Comparison of ENCODE assay signal across 8 mouse cellular contexts in genomic region chr7:79504723-79505122, GRCm38 (mm10). TPM values are rescaled to one million over a fixed set of nuclear protein-coding genes. Genes with fewer than 3 reads are reported as not detected.
A peak's percentile ranks its signal among the peaks of the same experiment; 100 is the strongest.
DNase-seq lines count a peak whose midpoint lies in the region; ATAC-seq and TF ChIP-seq lines count a peak whose summit lies in the region.

No protein-coding gene starts in this region.

- DNase-seq in ES-CJ7 (ENCODE audit: low read depth, low spot score): peak; percentile 90
- peak; percentile 98 for DNase-seq in brain, adult 2 months (ENCODE audit: low read depth, low spot score)
- DNase-seq in intestine, embryonic 14.5 days (ENCODE audit: low spot score): peak; percentile 78
- peak; percentile 92 to 93 for DNase-seq in left cerebral cortex, postnatal 36 days (ENCODE audit: low spot score in 2 of 2)
- no peak for DNase-seq in gastrocnemius, postnatal 36 days

- no peak for TF ChIP-seq CTCF in embryonic fibroblast, embryonic 13.5 days (IDR thresholded peaks at IDR 0.05; ENCODE audit: borderline replicate concordance, insufficient read depth, low read length)

- no peak overlapping the region for H3K9ac ChIP-seq in intestine, embryonic 14.5 days (ENCODE audit: low read length)
- peak overlapping the region; percentile 95 for H3K9ac ChIP-seq in midbrain, embryonic 16.5 days (ENCODE audit: low read depth, low read length)

- peak overlapping the region; percentile 54 for H3K4me2 ChIP-seq in intestine, embryonic 14.5 days (ENCODE audit: low read length)
- H3K4me2 ChIP-seq in midbrain, embryonic 16.5 days (ENCODE audit: low read length): peak overlapping the region; percentile 85

- intact Hi-C loops in left cerebral cortex, postnatal 36 days (cut with DNase I): no loop called here
- intact Hi-C loops in gastrocnemius, postnatal 36 days (cut with DNase I): no loop called here

- H3K27ac ChIP-seq in embryonic fibroblast, embryonic 13.5 days (ENCODE audit: insufficient read depth, low read length): no peak overlapping the region
- no peak overlapping the region for H3K27ac ChIP-seq in intestine, embryonic 14.5 days (ENCODE audit: low read depth)
- H3K27ac ChIP-seq in midbrain, embryonic 16.5 days (ENCODE audit: low read length): peak overlapping the region; percentile 93

- 0 out of 2 replicates have a peak overlapping the region, but pooled peaks have one; percentile 8 for H3K4me3 ChIP-seq in embryonic fibroblast, embryonic 13.5 days (ENCODE audit: insufficient read depth, low read length)
- H3K4me3 ChIP-seq in intestine, embryonic 14.5 days (ENCODE audit: low read depth, low read length): peak overlapping the region; percentile 31
- peak overlapping the region; percentile 80 for H3K4me3 ChIP-seq in midbrain, embryonic 16.5 days (ENCODE audit: low read depth, low read length)

- peaks cover 100% of the 10 kb centered on the region for H3K27me3 ChIP-seq in intestine, embryonic 14.5 days (replicated peaks; ENCODE audit: control insufficient read depth, insufficient read depth, low read length)
- H3K27me3 ChIP-seq in midbrain, embryonic 16.5 days (ENCODE audit: control insufficient read depth, insufficient read depth, low read depth, low read length): peaks cover 7% of the 10 kb centered on the region; the same call in 1 of the 2 replicates

- ATAC-seq in intestine, embryonic 14.5 days (replicated peaks; ENCODE audit: low FRiP score, low TSS enrichment, low read depth): peak; percentile 76
- ATAC-seq in midbrain, embryonic 16.5 days: peak; percentile 82
- ATAC-seq in erythroid progenitor cell, adult 5-6 weeks (replicated peaks; ENCODE audit: low FRiP score, poor library complexity, severe bottlenecking): no peak

- H3K36me3 ChIP-seq in intestine, embryonic 14.5 days (ENCODE audit: control insufficient read depth, insufficient read depth, low read length): no peaks in the 10 kb centered on the region
- H3K36me3 ChIP-seq in midbrain, embryonic 16.5 days (ENCODE audit: control insufficient read depth, insufficient read depth, low read length): no peaks in the 10 kb centered on the region

- H3K9me3 ChIP-seq in intestine, embryonic 14.5 days (ENCODE audit: control insufficient read depth, low read length): no peaks in the 10 kb centered on the region
- H3K9me3 ChIP-seq in midbrain, embryonic 16.5 days (replicated peaks; ENCODE audit: control insufficient read depth, low read length, poor library complexity, severe bottlenecking): no peaks in the 10 kb centered on the region

- H3K4me1 ChIP-seq in embryonic fibroblast, embryonic 13.5 days (ENCODE audit: control insufficient read depth, insufficient read depth, low read length): no peaks in the 10 kb centered on the region
- peaks cover 4% of the 10 kb centered on the region; the same call in 1 of the 2 replicates for H3K4me1 ChIP-seq in intestine, embryonic 14.5 days (replicated peaks; ENCODE audit: control insufficient read depth, insufficient read depth, low read length)
- peaks cover 27% of the 10 kb centered on the region for H3K4me1 ChIP-seq in midbrain, embryonic 16.5 days (ENCODE audit: control insufficient read depth, insufficient read depth, low read length)

- no peak for TF ChIP-seq POLR2A in embryonic fibroblast, embryonic 13.5 days (IDR thresholded peaks at IDR 0.05; ENCODE audit: low read depth, low read length)

- WGBS in intestine, embryonic 14.5 days: under 1% methylated on average over 39 of the region's 42 CpGs
- 0% methylated on average over 42 of the region's 42 CpGs for WGBS in midbrain, embryonic 16.5 days

RNA-seq across cellular contexts. Expression of gene Polg, which starts 38.6 kb away (rescaled TPM):
- 53.6 and 60.5 TPM in 2 replicates for polyA plus RNA-seq in embryonic fibroblast, embryonic 13.5 days (2011; ENCODE audit: insufficient read length, low read depth, missing spikeins)
- 36.4 and 44.8 TPM in 2 replicates for polyA plus RNA-seq in intestine, embryonic 14.5 days (2014; fragmentation: Nextera tagmentation; extraction: Ambion mirVana)
- 10 to 100 TPM; 77.8 to 97.5 TPM for total RNA-seq in left cerebral cortex, postnatal 36 days (2021)
- 19.7 and 22.0 TPM in 2 replicates for polyA plus RNA-seq in midbrain, embryonic 16.5 days (2015; fragmentation: Nextera tagmentation; extraction: Ambion mirVana)
- 10 to 100 TPM; 30.6 to 34.2 TPM for total RNA-seq in gastrocnemius, postnatal 36 days (2021)
- 14.7 and 28.5 TPM in 2 replicates for total RNA-seq in erythroid progenitor cell, adult 5-6 weeks (2015; ENCODE audit: low replicate concordance)
- total RNA-seq in erythroid progenitor cell, adult 5-6 weeks (2017; ENCODE audit: low replicate concordance): 50.2 and 51.1 TPM in 2 replicates

Comparison
In these comparisons a context has a peak if more than half of its experiments do, and no peak if none do; other contexts are left out.
1. DNase-seq: peak in ES-CJ7 (single experiment), brain, adult 2 months (single experiment), intestine, embryonic 14.5 days (single experiment) and left cerebral cortex, postnatal 36 days (2 of 2); none in gastrocnemius, postnatal 36 days (0 of 2).
2. H3K4me3 ChIP-seq: peak in every context shown above with its lines; median percentile 80 in midbrain, embryonic 16.5 days; 31 in intestine, embryonic 14.5 days; 8 in embryonic fibroblast, embryonic 13.5 days.